Mouse (Mus musculus): ENCODE measurements around the gene Wdfy1. TPM values are rescaled to one million over a fixed set of nuclear protein-coding genes. Genes with fewer than 3 reads are reported as not detected.

Gene Wdfy1
- polyA plus RNA-seq, 2 experiments = 20.8 to 31.1 TPM

DNA sequence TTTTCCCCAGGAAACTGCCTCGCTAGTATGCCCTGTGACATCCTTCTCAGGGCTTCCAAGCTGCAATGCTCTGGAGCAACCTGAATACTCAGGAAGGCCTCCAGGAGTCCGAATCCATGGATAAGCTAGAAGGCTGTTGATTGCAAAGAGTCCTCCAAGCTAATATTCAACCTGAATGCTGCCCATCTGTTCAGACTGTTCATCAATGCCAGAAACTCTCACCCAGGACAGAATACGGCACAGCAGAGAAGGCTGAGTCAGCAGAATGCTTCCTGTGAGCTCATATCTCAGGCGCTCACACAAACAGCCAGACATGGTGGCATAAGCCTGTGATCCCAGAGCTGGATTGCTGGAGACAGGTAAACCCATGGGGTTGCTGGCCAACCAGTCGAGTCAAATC lies 62.9 kb downstream of the Wdfy1 start:
- WGBS = 85% methylated on average over 5 of the region's 5 CpGs
- Histone ChIP-seq H3K4me1 (ENCODE audit: control insufficient read depth, insufficient read depth, low read length) (peaks cover 5% of the 10 kb centered on the region; the same call in 1 of the 2 replicates), H3K9ac (ENCODE audit: low read depth, low read length, severe bottlenecking) (no peak overlapping the region), H3K4me3 (replicated peaks; ENCODE audit: low read length) (no peak overlapping the region), H3K27ac (replicated peaks; ENCODE audit: low read depth, low read length) (no peak overlapping the region), H3K27me3 (ENCODE audit: control insufficient read depth, insufficient read depth, low read length) (no peaks in the 10 kb centered on the region), H3K4me2 (replicated peaks; ENCODE audit: low read depth, low read length, severe bottlenecking) (no peak overlapping the region), H3K36me3 (ENCODE audit: control insufficient read depth, insufficient read depth, low read length) (peaks cover 7% of the 10 kb centered on the region; the same call in 1 of the 2 replicates), H3K9me3 (ENCODE audit: control insufficient read depth, low read length) (no peaks in the 10 kb centered on the region)
- no peak for TF ChIP-seq POLR2A (IDR thresholded peaks at IDR 0.05; ENCODE audit: borderline replicate concordance, extremely low read depth, insufficient read depth, insufficient read length)
- DNase-seq (ENCODE audit: low spot score) (no peak), ATAC-seq (ENCODE audit: low FRiP score, low read depth) (no peak)

DNA sequence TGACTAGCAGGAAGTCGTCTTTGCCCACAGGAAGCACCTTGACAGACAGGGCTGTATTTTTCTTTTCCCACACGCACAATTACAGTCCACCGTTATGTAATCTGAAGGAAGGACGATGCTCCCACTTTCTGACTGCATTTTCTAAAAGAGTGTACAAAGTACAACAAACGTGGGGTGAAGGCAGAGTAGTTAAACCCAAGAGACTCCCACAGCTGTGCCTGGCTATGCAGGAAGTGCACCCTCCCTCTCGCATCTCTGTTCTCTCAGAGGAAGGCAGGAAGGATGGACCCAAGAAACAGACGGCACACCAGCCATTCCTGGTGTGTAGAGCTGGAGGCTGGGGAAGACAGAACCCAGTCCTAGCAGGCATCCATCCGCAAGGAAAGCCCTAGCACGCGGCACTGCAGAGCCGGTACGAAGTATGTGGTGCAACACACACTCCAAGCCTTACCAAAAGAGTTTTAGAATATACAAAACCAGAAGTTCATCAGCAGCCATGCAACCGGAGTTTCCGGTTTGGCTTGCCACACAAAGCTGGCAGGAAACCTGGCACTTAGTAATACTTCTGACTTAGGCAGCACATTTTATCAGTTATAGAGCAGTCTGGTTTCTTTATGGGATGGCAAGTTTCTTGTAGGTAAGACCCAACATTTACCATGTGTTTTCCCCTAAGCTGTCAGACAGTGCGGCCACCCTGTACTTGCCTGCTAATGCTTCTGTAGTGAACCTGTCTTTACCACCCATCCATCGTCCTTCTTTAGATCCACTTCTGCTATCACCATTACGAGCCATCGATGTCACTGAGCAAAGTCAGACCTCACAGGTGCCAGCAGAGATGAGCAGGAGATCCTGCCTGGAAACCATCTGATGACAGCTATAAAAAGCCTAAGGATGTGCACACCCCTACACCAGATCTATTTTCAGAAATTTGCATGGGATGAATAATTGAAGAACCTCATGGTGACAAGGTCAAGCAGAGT lies 64.5 kb downstream of the Wdfy1 start:
- TF ChIP-seq POLR2A (IDR thresholded peaks at IDR 0.05; ENCODE audit: borderline replicate concordance, extremely low read depth, insufficient read depth, insufficient read length) = no peak
- no peak for ATAC-seq (ENCODE audit: low FRiP score, low read depth)
- DNase-seq (ENCODE audit: low spot score) = no peak
- Histone ChIP-seq H3K4me2 (replicated peaks; ENCODE audit: low read depth, low read length, severe bottlenecking) (no peak overlapping the region), H3K27me3 (ENCODE audit: control insufficient read depth, insufficient read depth, low read length) (no peaks in the 10 kb centered on the region), H3K4me3 (replicated peaks; ENCODE audit: low read length) (no peak overlapping the region), H3K27ac (replicated peaks; ENCODE audit: low read depth, low read length) (0 out of 2 replicates have a peak overlapping the region, but pooled peaks have one; percentile 21), H3K4me1 (ENCODE audit: control insufficient read depth, insufficient read depth, low read length) (peaks cover 5% of the 10 kb centered on the region; the same call in 1 of the 2 replicates), H3K9ac (ENCODE audit: low read depth, low read length, severe bottlenecking) (no peak overlapping the region), H3K9me3 (ENCODE audit: control insufficient read depth, low read length) (no peaks in the 10 kb centered on the region), H3K36me3 (ENCODE audit: control insufficient read depth, insufficient read depth, low read length) (peaks cover 11% of the 10 kb centered on the region; the same call in 1 of the 2 replicates)
- 70% methylated on average over 18 of the region's 18 CpGs for whole genome bisulfite sequencing

DNA sequence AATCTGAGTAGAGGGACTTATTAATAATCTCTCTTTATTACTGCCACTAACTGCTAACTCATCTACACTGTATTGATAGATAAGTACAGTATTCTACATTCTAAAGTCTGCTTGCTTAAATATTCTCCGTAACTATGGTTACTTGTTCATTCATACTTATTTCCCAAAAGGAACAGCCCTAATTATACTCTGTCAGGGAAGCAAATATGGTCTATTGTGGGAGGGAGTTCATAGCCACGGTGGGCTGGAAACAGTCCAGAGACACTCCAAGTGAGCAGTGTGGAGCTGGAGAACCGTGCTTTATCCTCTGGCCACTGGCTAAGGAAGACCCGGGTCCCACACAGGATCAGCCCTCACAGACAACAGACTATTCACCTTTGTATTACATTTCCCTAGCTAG lies 65.3 kb downstream of the Wdfy1 start:
- Histone ChIP-seq H3K4me3 (replicated peaks; ENCODE audit: low read length) (no peak overlapping the region), H3K4me2 (replicated peaks; ENCODE audit: low read depth, low read length, severe bottlenecking) (no peak overlapping the region), H3K9ac (ENCODE audit: low read depth, low read length, severe bottlenecking) (no peak overlapping the region), H3K36me3 (ENCODE audit: control insufficient read depth, insufficient read depth, low read length) (peaks cover 16% of the 10 kb centered on the region), H3K27me3 (ENCODE audit: control insufficient read depth, insufficient read depth, low read length) (no peaks in the 10 kb centered on the region), H3K4me1 (ENCODE audit: control insufficient read depth, insufficient read depth, low read length) (peaks cover 5% of the 10 kb centered on the region; the same call in 1 of the 2 replicates), H3K27ac (replicated peaks; ENCODE audit: low read depth, low read length) (no peak overlapping the region), H3K9me3 (ENCODE audit: control insufficient read depth, low read length) (no peaks in the 10 kb centered on the region)
- TF ChIP-seq POLR2A (IDR thresholded peaks at IDR 0.05; ENCODE audit: borderline replicate concordance, extremely low read depth, insufficient read depth, insufficient read length) = no peak
- no peak for ATAC-seq (ENCODE audit: low FRiP score, low read depth)
- no peak for DNase-seq (ENCODE audit: low spot score)
- 66% methylated on average over 4 of the region's 4 CpGs for WGBS

DNA sequence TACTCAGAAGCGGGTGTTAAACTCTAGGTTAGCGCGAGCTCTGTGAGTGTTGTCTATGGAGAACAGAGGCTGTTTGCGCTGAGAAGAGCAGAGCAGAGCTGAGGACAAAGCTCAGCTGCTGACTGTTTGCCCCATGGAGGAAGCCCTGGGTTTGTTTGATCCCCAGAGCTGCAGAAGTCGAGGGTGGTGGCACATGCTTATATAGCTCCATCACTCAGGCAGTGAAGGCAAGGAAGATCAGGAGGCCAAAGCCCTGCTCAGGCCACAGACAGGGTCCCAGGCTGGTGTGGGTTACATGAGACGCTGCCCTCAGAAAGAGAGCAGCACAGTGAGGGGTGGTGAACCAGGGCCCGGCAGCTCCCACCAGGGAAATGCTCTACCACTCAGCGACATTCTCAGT lies 65.7 kb downstream of the Wdfy1 start:
- Histone ChIP-seq H3K9ac (ENCODE audit: low read depth, low read length, severe bottlenecking) (no peak overlapping the region), H3K4me1 (ENCODE audit: control insufficient read depth, insufficient read depth, low read length) (peaks cover 5% of the 10 kb centered on the region; the same call in 1 of the 2 replicates), H3K9me3 (ENCODE audit: control insufficient read depth, low read length) (no peaks in the 10 kb centered on the region), H3K27ac (replicated peaks; ENCODE audit: low read depth, low read length) (no peak overlapping the region), H3K4me2 (replicated peaks; ENCODE audit: low read depth, low read length, severe bottlenecking) (no peak overlapping the region), H3K36me3 (ENCODE audit: control insufficient read depth, insufficient read depth, low read length) (peaks cover 16% of the 10 kb centered on the region), H3K27me3 (ENCODE audit: control insufficient read depth, insufficient read depth, low read length) (no peaks in the 10 kb centered on the region), H3K4me3 (replicated peaks; ENCODE audit: low read length) (no peak overlapping the region)
- ATAC-seq (ENCODE audit: low FRiP score, low read depth) = no peak
- DNase-seq (ENCODE audit: low spot score) = no peak
- TF ChIP-seq POLR2A (IDR thresholded peaks at IDR 0.05; ENCODE audit: borderline replicate concordance, extremely low read depth, insufficient read depth, insufficient read length) = no peak
- 79% methylated on average over 7 of the region's 8 CpGs for WGBS

DNA sequence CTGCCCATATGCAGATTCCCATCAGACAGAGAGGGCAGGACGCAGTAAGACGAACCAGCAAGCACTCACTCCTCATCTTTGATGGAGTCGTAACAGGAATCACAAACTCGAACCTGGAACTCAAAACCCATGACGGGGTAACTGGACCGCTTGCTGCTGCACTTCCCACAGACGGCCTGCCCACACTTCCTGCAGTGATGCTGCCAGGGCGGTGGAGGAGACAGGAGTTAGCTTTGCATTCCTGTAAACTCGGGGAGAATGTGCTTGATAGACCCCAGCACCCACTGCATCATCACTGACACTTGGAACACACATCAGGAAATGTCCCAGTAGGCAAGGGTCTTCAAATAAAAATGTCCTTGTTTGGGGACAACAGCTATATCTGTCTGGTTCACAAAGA lies 68.6 kb downstream of the Wdfy1 start:
- Histone ChIP-seq H3K27ac (replicated peaks; ENCODE audit: low read depth, low read length) (no peak overlapping the region), H3K4me2 (replicated peaks; ENCODE audit: low read depth, low read length, severe bottlenecking) (no peak overlapping the region)
- WGBS = 90% methylated on average over 9 of the region's 9 CpGs

More for the DNA sequence above, 68.6 kb downstream of the Wdfy1 start:
- no peak overlapping the region for H3K4me3 ChIP-seq (replicated peaks; ENCODE audit: low read length)
- H3K9ac ChIP-seq (ENCODE audit: low read depth, low read length, severe bottlenecking) = no peak overlapping the region
- H3K27me3 ChIP-seq (ENCODE audit: control insufficient read depth, insufficient read depth, low read length) = no peaks in the 10 kb centered on the region
- H3K36me3 ChIP-seq (ENCODE audit: control insufficient read depth, insufficient read depth, low read length) = peaks cover 11% of the 10 kb centered on the region; the same call in 1 of the 2 replicates
- DNase-seq (ENCODE audit: low spot score) (no peak), ATAC-seq (ENCODE audit: low FRiP score, low read depth) (no peak)
- no peak for TF ChIP-seq POLR2A (IDR thresholded peaks at IDR 0.05; ENCODE audit: borderline replicate concordance, extremely low read depth, insufficient read depth, insufficient read length)
- peaks cover 5% of the 10 kb centered on the region; the same call in 1 of the 2 replicates for H3K4me1 ChIP-seq (ENCODE audit: control insufficient read depth, insufficient read depth, low read length)
- H3K9me3 ChIP-seq (ENCODE audit: control insufficient read depth, low read length) = no peaks in the 10 kb centered on the region
